Mouse (Mus musculus): ENCODE results near the gene Nxf3.

DNA sequence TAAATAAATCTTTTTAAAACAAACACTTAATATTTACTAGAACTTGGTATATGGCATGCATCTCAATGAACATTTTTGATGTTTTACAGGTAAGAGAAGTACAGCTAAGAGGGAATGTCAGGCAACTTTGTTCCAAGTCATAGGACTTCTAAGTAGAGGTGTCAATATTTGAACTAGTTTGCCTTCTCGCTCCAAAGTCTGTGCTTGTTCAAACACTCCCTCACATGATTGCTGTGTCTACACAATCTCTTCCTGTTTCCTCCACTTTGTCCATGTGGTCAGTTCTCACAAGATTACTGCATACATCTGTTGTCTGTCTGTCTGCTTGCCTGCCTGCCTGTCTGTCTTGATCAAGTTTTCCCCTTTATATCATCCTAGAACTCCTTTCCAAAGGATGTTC is 24.4 kb downstream of the Nxf3 start:
- TF ChIP-seq CTCF (IDR thresholded peaks at IDR 0.05; ENCODE audit: insufficient read depth, low read length) (no peak), POLR2A (IDR thresholded peaks at IDR 0.05; ENCODE audit: borderline replicate concordance, extremely low read depth, low read depth, low read length) (no peak)
